Mouse (Mus musculus): ENCODE measurements around the gene Trpd52l3. TPM values are rescaled to one million over a fixed set of nuclear protein-coding genes. Genes with fewer than 3 reads are reported as not detected.

Trpd52l3 gene
- polyA plus RNA-seq, 1 experiment from 2014 or later = not detected

- H3K27ac ChIP-seq (ENCODE audit: low read depth) = no peak overlapping the region
- H3K4me1 ChIP-seq (ENCODE audit: insufficient read depth) = no peaks in the 10 kb centered on the region
- no peak overlapping the region for H3K4me2 ChIP-seq
- H3K27me3 ChIP-seq (ENCODE audit: insufficient read depth, low read length) = no peaks in the 10 kb centered on the region
- H3K9me3 ChIP-seq (ENCODE audit: low read depth, low read length) = no peaks in the 10 kb centered on the region
- WGBS = 54% methylated on average over 2 of the region's 2 CpGs
- ATAC-seq (ENCODE audit: insufficient read depth) (no peak), DNase-seq (peak; percentile 82)
- H3K4me3 ChIP-seq (ENCODE audit: low read depth, low read length) = no peak overlapping the region
- H3K36me3 ChIP-seq (ENCODE audit: insufficient read depth) = no peaks in the 10 kb centered on the region
- peak; percentile 62 for TF ChIP-seq CTCF (IDR thresholded peaks at IDR 0.05; ENCODE audit: low read depth)
- H3K9ac ChIP-seq = no peak overlapping the region
These were observed 24.7 kb upstream of the Trpd52l3 start for GRCm38 (mm10) chr19:29978847-29979246.

DNA sequence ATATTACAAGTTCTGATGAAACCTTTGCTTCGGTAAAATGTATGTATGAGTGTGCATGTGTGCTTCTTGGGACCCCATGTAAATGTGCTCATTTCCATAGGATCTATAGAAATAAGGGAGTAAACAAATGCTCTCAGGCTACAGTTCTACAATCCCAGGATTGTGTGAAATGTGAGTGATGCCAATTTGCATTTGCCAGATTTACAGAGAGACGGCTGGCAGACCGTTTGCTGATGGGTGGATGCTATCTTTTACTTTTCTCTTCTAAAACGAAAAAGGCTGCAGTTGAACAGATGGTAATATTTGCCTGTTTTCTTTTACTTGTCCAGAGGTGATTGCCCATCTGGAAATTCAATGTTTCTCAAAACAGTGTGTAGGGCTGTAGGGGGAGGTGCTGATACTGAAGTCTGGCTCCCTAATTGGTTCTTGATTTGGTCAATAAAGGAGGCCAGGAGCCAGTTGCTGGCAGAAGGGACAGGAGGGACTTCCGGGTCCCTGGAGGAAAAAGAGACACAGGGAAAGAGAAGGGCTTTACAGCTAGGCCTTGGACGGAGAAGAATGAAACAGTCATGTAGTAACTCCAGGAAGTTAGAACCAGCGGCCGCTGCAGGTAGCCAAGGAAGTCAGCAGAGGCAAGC is 24.0 kb upstream of the Trpd52l3 start:
- DNase-seq (no peak), ATAC-seq (ENCODE audit: insufficient read depth) (no peak)
- Histone ChIP-seq H3K9me3 (ENCODE audit: low read depth, low read length) (no peaks in the 10 kb centered on the region), H3K4me1 (ENCODE audit: insufficient read depth) (no peaks in the 10 kb centered on the region), H3K27me3 (ENCODE audit: insufficient read depth, low read length) (no peaks in the 10 kb centered on the region), H3K4me3 (ENCODE audit: low read depth, low read length) (no peak overlapping the region), H3K4me2 (no peak overlapping the region), H3K27ac (ENCODE audit: low read depth) (no peak overlapping the region), H3K9ac (no peak overlapping the region), H3K36me3 (ENCODE audit: insufficient read depth) (no peaks in the 10 kb centered on the region)
- no peak for TF ChIP-seq CTCF (IDR thresholded peaks at IDR 0.05; ENCODE audit: low read depth)
- WGBS = 74% methylated on average over 8 of the region's 8 CpGs

DNA sequence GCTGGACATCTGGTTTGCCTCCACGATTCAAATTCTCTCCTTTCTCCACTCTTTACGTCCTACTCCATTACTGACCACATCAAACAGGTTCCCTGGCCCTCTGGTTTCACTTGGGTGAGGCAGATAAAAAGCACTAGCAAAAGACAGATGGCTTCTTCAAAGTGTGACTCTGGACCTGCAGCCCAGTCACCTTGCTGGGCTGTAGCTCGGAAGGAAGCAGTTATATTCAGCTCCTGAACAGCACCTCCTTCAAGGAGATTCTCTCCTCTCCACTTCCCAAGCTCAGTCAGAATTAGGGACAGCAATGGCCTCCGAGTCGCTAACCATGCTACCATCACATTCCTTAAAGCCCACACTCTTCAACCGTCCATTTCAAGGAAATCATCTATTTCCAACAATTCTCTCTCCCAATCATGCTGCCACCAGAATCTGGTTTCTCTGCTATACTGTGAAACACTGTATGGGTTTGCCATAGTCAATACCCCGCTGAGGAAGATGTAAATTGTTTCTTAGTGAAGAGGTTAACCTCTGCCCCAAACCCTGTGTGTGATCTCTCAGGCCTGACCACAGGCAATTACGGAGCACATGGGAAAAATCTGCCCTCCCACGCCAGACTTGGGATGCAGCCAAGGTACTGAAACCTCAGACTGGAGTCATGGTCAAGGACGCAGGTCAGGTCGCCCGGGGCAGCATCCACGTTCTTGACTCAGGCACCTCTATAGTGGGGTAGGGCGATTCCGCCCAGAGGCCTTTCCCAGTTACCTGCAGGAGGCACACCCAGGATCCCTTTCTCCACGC is 19.2 kb upstream of the Trpd52l3 start:
- WGBS = 73% methylated on average over 16 of the region's 16 CpGs
- Histone ChIP-seq H3K4me2 (no peak overlapping the region), H3K9ac (no peak overlapping the region), H3K4me3 (ENCODE audit: low read depth, low read length) (no peak overlapping the region), H3K4me1 (ENCODE audit: insufficient read depth) (no peaks in the 10 kb centered on the region), H3K27ac (ENCODE audit: low read depth) (no peak overlapping the region), H3K27me3 (ENCODE audit: insufficient read depth, low read length) (no peaks in the 10 kb centered on the region), H3K9me3 (ENCODE audit: low read depth, low read length) (no peaks in the 10 kb centered on the region), H3K36me3 (ENCODE audit: insufficient read depth) (no peaks in the 10 kb centered on the region)
- TF ChIP-seq CTCF (IDR thresholded peaks at IDR 0.05; ENCODE audit: low read depth) = no peak
- no peak for ATAC-seq (ENCODE audit: insufficient read depth)
- DNase-seq = no peak

- H3K9ac ChIP-seq = no peak overlapping the region
- DNase-seq = no peak
- 81% methylated on average over 12 of the region's 12 CpGs for WGBS
These were observed 17.0 kb upstream of the Trpd52l3 start for GRCm38 (mm10) chr19:29986464-29987091.

DNA sequence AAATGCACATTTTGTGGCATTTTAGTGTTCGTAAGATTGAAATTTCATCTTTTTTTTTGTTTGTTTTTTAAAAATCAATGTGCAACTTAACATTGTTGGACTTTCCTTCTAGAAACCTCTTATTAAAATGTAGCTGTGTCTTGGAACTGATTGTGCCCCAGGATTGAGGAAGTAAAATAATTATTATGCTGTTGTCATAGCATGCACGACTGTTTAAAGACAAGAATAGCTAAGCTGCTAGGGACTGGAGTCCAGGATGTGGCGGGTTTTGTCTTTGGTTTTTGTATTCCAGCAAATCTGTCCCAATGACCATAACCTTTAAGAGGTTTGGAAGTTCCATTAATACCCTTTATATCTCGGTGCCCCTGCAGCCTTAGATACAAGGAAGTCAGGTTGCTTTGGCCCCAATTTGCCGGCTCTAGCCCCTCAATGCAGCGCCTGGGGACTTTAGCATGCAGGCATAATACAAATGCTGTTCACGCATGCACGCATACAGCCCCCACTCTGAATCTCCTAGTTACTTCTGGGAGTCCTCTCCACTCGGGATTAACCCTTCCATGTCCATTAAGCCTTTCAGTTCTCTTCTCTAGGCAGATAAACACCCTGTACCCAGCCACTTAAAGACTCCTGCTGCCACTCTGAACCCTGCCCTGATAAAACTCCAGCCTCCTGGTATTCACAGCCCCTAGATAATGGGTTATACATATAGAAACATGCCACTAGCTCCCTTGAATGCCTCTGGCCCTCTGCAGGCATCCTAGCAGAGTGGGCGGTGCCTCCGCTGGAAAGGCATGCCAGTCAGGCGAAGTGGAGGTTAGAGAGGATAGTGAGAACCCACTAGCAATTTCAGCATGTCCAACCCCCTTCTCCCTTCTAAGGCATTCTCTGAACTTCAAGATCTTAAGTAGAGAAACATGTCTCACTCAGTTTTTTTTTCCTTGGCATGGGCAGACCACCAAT is 2.9 kb upstream of the Trpd52l3 start:
- Histone ChIP-seq H3K27me3 (ENCODE audit: insufficient read depth, low read length) (no peaks in the 10 kb centered on the region), H3K9ac (no peak overlapping the region), H3K9me3 (ENCODE audit: low read depth, low read length) (no peaks in the 10 kb centered on the region), H3K4me2 (no peak overlapping the region), H3K4me3 (ENCODE audit: low read depth, low read length) (no peak overlapping the region), H3K36me3 (ENCODE audit: insufficient read depth) (no peaks in the 10 kb centered on the region), H3K27ac (ENCODE audit: low read depth) (no peak overlapping the region), H3K4me1 (ENCODE audit: insufficient read depth) (no peaks in the 10 kb centered on the region)
- no peak for TF ChIP-seq CTCF (IDR thresholded peaks at IDR 0.05; ENCODE audit: low read depth)
- DNase-seq = no peak
- ATAC-seq (ENCODE audit: insufficient read depth) = no peak
- WGBS = 61% methylated on average over 12 of the region's 12 CpGs

More at GRCm38 (mm10) chr19:29986464-29987091, 17.0 kb upstream of the Trpd52l3 start:
- no peak for TF ChIP-seq CTCF (IDR thresholded peaks at IDR 0.05; ENCODE audit: low read depth)
- no peaks in the 10 kb centered on the region for H3K36me3 ChIP-seq (ENCODE audit: insufficient read depth)
- no peak overlapping the region for H3K27ac ChIP-seq (ENCODE audit: low read depth)
- no peak overlapping the region for H3K4me2 ChIP-seq
- no peak for ATAC-seq (ENCODE audit: insufficient read depth)
- H3K4me3 ChIP-seq (ENCODE audit: low read depth, low read length) = no peak overlapping the region
- H3K9me3 ChIP-seq (ENCODE audit: low read depth, low read length) = no peaks in the 10 kb centered on the region
- no peaks in the 10 kb centered on the region for H3K4me1 ChIP-seq (ENCODE audit: insufficient read depth)
- no peaks in the 10 kb centered on the region for H3K27me3 ChIP-seq (ENCODE audit: insufficient read depth, low read length)

GRCm38 (mm10) chr19:30001550-30001949 is 2.0 kb upstream of the Trpd52l3 start:
- Histone ChIP-seq H3K9ac (no peak overlapping the region), H3K9me3 (ENCODE audit: low read depth, low read length) (no peaks in the 10 kb centered on the region), H3K27ac (ENCODE audit: low read depth) (no peak overlapping the region), H3K36me3 (ENCODE audit: insufficient read depth) (no peaks in the 10 kb centered on the region), H3K4me1 (ENCODE audit: insufficient read depth) (no peaks in the 10 kb centered on the region), H3K4me2 (no peak overlapping the region), H3K4me3 (ENCODE audit: low read depth, low read length) (no peak overlapping the region), H3K27me3 (ENCODE audit: insufficient read depth, low read length) (no peaks in the 10 kb centered on the region)
- 58% methylated on average over 6 of the region's 6 CpGs for WGBS
- DNase-seq (no peak), ATAC-seq (ENCODE audit: insufficient read depth) (no peak)
- no peak for TF ChIP-seq CTCF (IDR thresholded peaks at IDR 0.05; ENCODE audit: low read depth)
